In the genomic region with DNA sequence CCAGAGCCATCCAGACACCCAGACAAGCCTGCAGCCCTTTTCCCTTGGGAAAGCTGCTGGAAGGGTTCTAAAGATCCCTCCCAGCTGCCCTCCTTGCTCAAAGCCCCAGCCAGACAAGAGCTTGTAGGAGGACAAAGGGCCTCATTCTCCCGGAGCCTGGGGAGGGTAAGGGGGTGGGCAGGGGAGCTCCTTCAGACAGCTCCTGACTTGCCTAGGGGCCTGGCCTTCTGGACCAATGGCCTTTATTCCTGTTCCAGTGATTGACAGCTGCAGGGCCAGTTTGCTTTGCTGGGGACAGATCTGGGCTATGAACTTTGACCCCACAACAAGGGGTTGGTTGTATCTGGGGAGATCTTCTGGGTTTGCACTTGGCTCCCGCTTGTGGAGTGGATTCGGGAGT, we compare ENCODE assay signal across 9 mouse cellular contexts. TPM values are rescaled to one million over a fixed set of nuclear protein-coding genes. Genes with fewer than 3 reads are reported as not detected.
DNase-seq lines count a peak whose midpoint lies in the region; ATAC-seq lines count a peak whose summit lies in the region.
"Had no signal": no experiment of that assay in that cellular context is flagged by ENCODE, and none has a peak within 500 bp of the region (broad histone marks: within the 10 kb centered on the region; RNA-seq: fewer than 3 reads in every experiment).

No protein-coding gene starts in this region.

- H3K9ac ChIP-seq in hindbrain, embryonic 13.5 days, result peak overlapping the region; percentile 29; the same call in 1 of the 2 replicates
- H3K9ac ChIP-seq in midbrain, embryonic 12.5 days (replicated peaks), result no peak overlapping the region
- H3K9ac ChIP-seq: liver, embryonic 15.5 days had no signal

- H3K4me1 ChIP-seq in hindbrain, embryonic 13.5 days (replicated peaks), result peaks cover 7% of the 10 kb centered on the region; the same call in 1 of the 2 replicates
- H3K4me1 ChIP-seq in midbrain, embryonic 12.5 days, result peaks cover 10% of the 10 kb centered on the region
- H3K4me1 ChIP-seq: liver, embryonic 15.5 days had no signal

- H3K27ac ChIP-seq in hindbrain, embryonic 13.5 days, result 0 out of 2 replicates have a peak overlapping the region, but pooled peaks have one; percentile 18
- peak overlapping the region; percentile 49 for H3K27ac ChIP-seq in midbrain, embryonic 12.5 days (replicated peaks)
- H3K27ac ChIP-seq: liver, embryonic 15.5 days had no signal

- H3K9me3 ChIP-seq in hindbrain, embryonic 13.5 days, result 0 out of 2 replicates have a peak, but pooled peaks cover 8% of the 10 kb centered on the region
- H3K9me3 ChIP-seq in midbrain, embryonic 12.5 days, result 0 out of 2 replicates have a peak, but pooled peaks cover 6% of the 10 kb centered on the region
- H3K9me3 ChIP-seq: liver, embryonic 15.5 days had no signal

- ATAC-seq in hindbrain, embryonic 13.5 days (ENCODE audit: low FRiP score), result 0 out of 2 replicates have a peak, but pooled peaks have one; percentile 22
- ATAC-seq in midbrain, embryonic 12.5 days (ENCODE audit: low FRiP score, low read depth), result peak; percentile 75

- no peaks in the 10 kb centered on the region for H3K27me3 ChIP-seq in hindbrain, embryonic 13.5 days
- H3K27me3 ChIP-seq in midbrain, embryonic 12.5 days, result no peaks in the 10 kb centered on the region
- H3K27me3 ChIP-seq: liver, embryonic 15.5 days had no signal

- H3K4me2 ChIP-seq in hindbrain, embryonic 13.5 days, result no peak overlapping the region
- no peak overlapping the region for H3K4me2 ChIP-seq in midbrain, embryonic 12.5 days (replicated peaks)
- H3K4me2 ChIP-seq: liver, embryonic 15.5 days had no signal

- peaks cover 25% of the 10 kb centered on the region for H3K36me3 ChIP-seq in hindbrain, embryonic 13.5 days
- 0 out of 2 replicates have a peak, but pooled peaks cover 2% of the 10 kb centered on the region for H3K36me3 ChIP-seq in midbrain, embryonic 12.5 days
- H3K36me3 ChIP-seq: liver, embryonic 15.5 days had no signal

- intact Hi-C loops in gastrocnemius, postnatal 14 days (cut with DNase I; ENCODE audit: low total_unique reads), result loop anchor here (5.0 kb wide), 3 partner anchors 98 to 393 kb away; no protein-coding TSS in a partner anchor

- peak; percentile 10 for DNase-seq in adipocyte (ENCODE audit: low spot score)
- DNase-seq in embryo, embryonic 10.5 days (ENCODE audit: low spot score), result peak; percentile 72
- no peak for DNase-seq in right cerebral cortex, postnatal 25 days
- DNase-seq in spleen, postnatal 14 days (ENCODE audit: low spot score in 2 of 2), result no peak
- no peak for DNase-seq in gastrocnemius, postnatal 14 days
- DNase-seq: heart, postnatal 4 days had no signal

- WGBS in hindbrain, embryonic 13.5 days, result 15% methylated on average over 3 of the region's 3 CpGs
- 12% methylated on average over 3 of the region's 3 CpGs for WGBS in midbrain, embryonic 12.5 days

- H3K4me3 ChIP-seq in hindbrain, embryonic 13.5 days, result no peak overlapping the region
- no peak overlapping the region for H3K4me3 ChIP-seq in midbrain, embryonic 12.5 days
- H3K4me3 ChIP-seq: liver, embryonic 15.5 days had no signal

RNA-seq across cellular contexts. Expression of gene Fbxo7, which starts 47.6 kb away (rescaled TPM):
- polyA plus RNA-seq in hindbrain, embryonic 13.5 days (2015; fragmentation: Nextera tagmentation; extraction: Ambion mirVana), result 17.0 and 21.6 TPM in 2 replicates
- 12.8 and 13.0 TPM in 2 replicates for polyA plus RNA-seq in midbrain, embryonic 12.5 days (2016; fragmentation: Nextera tagmentation; extraction: Ambion mirVana)
- 10 to 100 TPM in 1 of 2 experiments, 1 to 10 TPM in 1; 8.5 to 10.3 TPM for total RNA-seq in gastrocnemius, postnatal 14 days (2021)

RNA-seq across cellular contexts. Expression of gene Bpifc, which starts 57.6 kb away (rescaled TPM):
- not detected in 2 replicates for polyA plus RNA-seq in hindbrain, embryonic 13.5 days (2015; fragmentation: Nextera tagmentation; extraction: Ambion mirVana)
- polyA plus RNA-seq in midbrain, embryonic 12.5 days (2016; fragmentation: Nextera tagmentation; extraction: Ambion mirVana), result not detected in 2 replicates
- total RNA-seq in gastrocnemius, postnatal 14 days (2021), result not detected
- total RNA-seq: heart, postnatal 4 days had no signal

Comparison
In these comparisons a context has a peak if more than half of its experiments do, and no peak if none do; other contexts are left out.
1. DNase-seq: peak in adipocyte (single experiment) and embryo, embryonic 10.5 days (single experiment); none in right cerebral cortex, postnatal 25 days (single experiment), spleen, postnatal 14 days (0 of 2) and gastrocnemius, postnatal 14 days (single experiment).